ENCODE assay signal across 8 mouse cellular contexts in the genomic region with DNA sequence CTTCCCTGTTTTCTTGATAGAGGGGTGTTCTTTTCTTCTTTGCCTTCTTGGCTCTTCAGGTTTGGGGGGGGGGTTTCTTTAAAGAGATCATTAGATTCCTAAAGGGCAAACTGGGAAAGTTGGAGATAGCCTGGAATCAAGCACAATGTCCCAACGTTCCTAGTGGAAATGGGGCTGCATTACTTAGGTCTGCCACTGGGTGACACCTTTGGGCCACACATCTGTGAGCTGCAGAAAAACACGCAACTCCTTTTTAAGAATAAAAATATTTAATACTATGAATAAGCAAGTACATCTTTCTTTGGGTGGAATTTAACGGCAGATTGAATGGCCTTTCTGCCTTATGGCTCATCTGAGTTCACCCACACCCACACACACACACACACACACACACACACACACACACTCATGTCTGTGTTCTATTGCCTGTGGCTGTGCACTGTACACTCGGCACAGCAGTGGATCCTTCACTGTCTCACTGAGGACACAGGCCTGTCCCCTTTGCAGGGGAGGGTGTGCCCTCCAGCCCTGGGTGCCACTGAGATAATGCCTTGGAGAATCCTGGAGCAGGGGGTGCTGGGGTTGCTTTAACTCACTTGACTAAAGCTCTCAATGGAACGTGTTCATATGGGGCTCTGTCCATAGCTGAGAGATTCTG.
DNase-seq lines count a peak whose midpoint lies in the region; ATAC-seq lines count a peak whose summit lies in the region.

No protein-coding gene starts in this region.

- no peak overlapping the region for H3K4me3 ChIP-seq in embryonic facial prominence, embryonic 11.5 days (ENCODE audit: low read depth, low read length)

- no peaks in the 10 kb centered on the region for H3K4me1 ChIP-seq in embryonic facial prominence, embryonic 11.5 days (ENCODE audit: control insufficient read depth, insufficient read depth, low read length)

- no peak overlapping the region for H3K4me2 ChIP-seq in embryonic facial prominence, embryonic 11.5 days (ENCODE audit: low read depth, low read length)

- 52% methylated on average over 5 of the region's 5 CpGs for WGBS in embryonic facial prominence, embryonic 11.5 days

- H3K9me3 ChIP-seq in embryonic facial prominence, embryonic 11.5 days (replicated peaks; ENCODE audit: control insufficient read depth, low read length): no peaks in the 10 kb centered on the region

- no peak overlapping the region for H3K9ac ChIP-seq in embryonic facial prominence, embryonic 11.5 days (replicated peaks; ENCODE audit: low read length)

- ATAC-seq in embryonic facial prominence, embryonic 11.5 days (replicated peaks; ENCODE audit: insufficient number of reproducible peaks, low FRiP score, low TSS enrichment, low read depth): 0 out of 2 replicates have a peak, but pooled peaks have one; percentile 17
- ATAC-seq in activated CD4-positive, CD25-positive, alpha-beta regulatory T cell, adult 4 months: no peak

- intact Hi-C loops in heart, postnatal 36 days (cut with DNase I): loop anchor here (1.0 to 5.0 kb wide), 3 partner anchors 250 to 388 kb away; no protein-coding TSS in a partner anchor

- no peak overlapping the region for H3K27ac ChIP-seq in embryonic facial prominence, embryonic 11.5 days (replicated peaks; ENCODE audit: low read depth, low read length)

- peak; percentile 78 for DNase-seq in MN1 (ENCODE audit: low spot score)
- peak; percentile 68 for DNase-seq in adrenal gland, postnatal 25 days
- peak; percentile 78 for DNase-seq in embryonic facial prominence, embryonic 11.5 days (ENCODE audit: low spot score)
- peak; percentile 54 to 74 for DNase-seq in heart, postnatal 36 days
- DNase-seq in layer of hippocampus, adult 9-10 months (ENCODE audit: low spot score): peak; percentile 67
- DNase-seq in lung, postnatal 36 days: peak; percentile 76
- DNase-seq in right cerebral cortex, postnatal 4 days: peak; percentile 77

- H3K36me3 ChIP-seq in embryonic facial prominence, embryonic 11.5 days (replicated peaks; ENCODE audit: control insufficient read depth, insufficient read depth, low read depth, low read length): no peaks in the 10 kb centered on the region

- no peaks in the 10 kb centered on the region for H3K27me3 ChIP-seq in embryonic facial prominence, embryonic 11.5 days (ENCODE audit: control insufficient read depth, insufficient read depth, low read length)
